Mouse (Mus musculus) lung, postnatal 0 days (tissue): ENCODE measurements around the gene Ap2b1. TPM values are rescaled to one million over a fixed set of nuclear protein-coding genes. Genes with fewer than 3 reads are reported as not detected.

Source experiments
- ATAC-seq: fragments of 200-750 bp; cut with Nextera tagmentation; 2 replicates; pipeline ENCODE4 v1.8.0; 2017; ENCODE audit warnings: moderate library complexity
- DNase-seq: peaks from one replicate; pipeline ENCODE4 v3.0.0-alpha.2; 2016; ENCODE audit warnings: low spot score
- H3K27ac ChIP-seq: fragments of 300-500 bp; sonication (generic); 2 replicates; pipeline ENCODE4 v1.5.1; 2014; ENCODE audit warnings: antibody characterized with exemption, mild to moderate bottlenecking, low read length, mixed read lengths
- H3K27me3 ChIP-seq: fragments of 300-500 bp; sonication (generic); replicated peaks from 2 replicates; pipeline ENCODE4 v1.6.1; 2014; ENCODE audit warnings: low read length, mixed read lengths; ENCODE audit not compliant: insufficient read depth
- H3K36me3 ChIP-seq: fragments of 300-500 bp; sonication (generic); 2 replicates; pipeline ENCODE4 v1.6.1; 2014; ENCODE audit warnings: low read length, mixed read lengths; ENCODE audit not compliant: insufficient read depth
- H3K4me1 ChIP-seq: fragments of 300-500 bp; sonication (generic); 2 replicates; pipeline ENCODE4 v1.6.1; 2014; ENCODE audit warnings: antibody characterized with exemption, low read depth, low read length, mixed read lengths; ENCODE audit not compliant: insufficient read depth
- H3K4me2 ChIP-seq: fragments of 300-500 bp; sonication (generic); replicated peaks from 2 replicates; pipeline ENCODE4 v1.6.1; 2014; ENCODE audit warnings: low read depth, mild to moderate bottlenecking, low read length, moderate library complexity, mixed read lengths
- H3K4me3 ChIP-seq: fragments of 300-500 bp; sonication (generic); 2 replicates; pipeline ENCODE4 v1.5.1; 2014; ENCODE audit warnings: low read depth, low read length
- H3K9ac ChIP-seq: fragments of 300-500 bp; sonication (generic); replicated peaks from 2 replicates; pipeline ENCODE4 v1.6.1; 2014; ENCODE audit warnings: low read depth, mild to moderate bottlenecking
- H3K9me3 ChIP-seq: fragments of 300-500 bp; sonication (generic); 2 replicates; pipeline ENCODE4 v1.6.1; 2016; ENCODE audit warnings: low read length, mixed read lengths
- CTCF ChIP-seq: IDR thresholded peaks from 2 replicates; pipeline ENCODE4 v1.5.1; 2016; ENCODE audit warnings: antibody characterized with exemption, mild to moderate bottlenecking
- EP300 ChIP-seq: IDR thresholded peaks from 2 replicates; pipeline ENCODE4 v1.6.1; 2016; ENCODE audit warnings: antibody characterized with exemption, mild to moderate bottlenecking, control low read depth
- WGBS: fragments of 180-500 bp; shearing (Covaris S2); extraction: QIAGEN DNeasy Blood & Tissue Kit; methylation state at CpG from one replicate; pipeline ENCODE4 v1.1.7; 2014; 5-methylcytosine and 5-hydroxymethylcytosine counted together
- polyA plus RNA-seq: library from polyadenylated mRNA; unstranded; fragments of >200 nt; fragmentation: Nextera tagmentation; extraction: Ambion mirVana; gene quantifications from 2 replicates; pipeline ENCODE4 v1.2.1, GENCODE M21; 2015

Ap2b1 gene
- polyA plus RNA-seq, 1 experiment from 2014 or later: 26.5 TPM

DNA sequence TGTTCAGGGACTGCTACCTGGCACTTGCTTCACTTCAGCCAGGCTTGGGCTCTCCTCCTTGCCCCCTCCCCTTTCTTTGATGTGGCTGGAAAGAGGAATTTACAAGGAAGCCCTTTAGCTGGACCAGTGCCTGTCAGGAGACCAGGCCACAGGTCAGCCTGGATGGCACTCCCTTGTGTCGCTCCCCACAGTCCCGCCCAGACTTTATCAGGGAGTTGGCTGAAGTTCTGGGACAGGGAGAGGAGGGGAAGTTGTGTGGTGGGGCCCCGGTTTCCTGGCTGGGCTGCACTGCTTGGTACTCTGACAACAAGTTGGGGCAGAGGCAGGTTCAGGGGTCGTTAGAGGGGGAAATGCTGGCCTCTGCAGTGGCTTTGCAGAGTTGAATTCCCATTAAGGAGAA, 155.7 kb downstream of the Ap2b1 start:
- H3K27me3 ChIP-seq: no peaks in the 10 kb centered on the region
- no peaks in the 10 kb centered on the region for H3K36me3 ChIP-seq
- H3K27ac ChIP-seq: 0 out of 2 replicates have a peak overlapping the region, but pooled peaks have one; percentile 40
- no peak for TF ChIP-seq CTCF
- peak; percentile 46 for TF ChIP-seq EP300
- WGBS: 3% methylated on average over 4 of the region's 4 CpGs
- H3K4me2 ChIP-seq: no peak overlapping the region
- peaks cover 14% of the 10 kb centered on the region for H3K4me1 ChIP-seq
- no peaks in the 10 kb centered on the region for H3K9me3 ChIP-seq
- ATAC-seq (peak; percentile 84), DNase-seq (peak; percentile 65)
- no peak overlapping the region for H3K4me3 ChIP-seq
- H3K9ac ChIP-seq: no peak overlapping the region

Other genes with a start within 250 kb of the Ap2b1 start
- gene Slfn2, start 233.9 kb upstream of the Ap2b1 start, polyA plus RNA-seq: 19.0 and 21.5 TPM in 2 replicates
- 2.3 and 2.4 TPM in 2 replicates for gene Slfn1, start 182.2 kb upstream of the Ap2b1 start, polyA plus RNA-seq
- 0.44 and 0.71 TPM in 2 replicates for gene Slfn4, start 123.8 kb upstream of the Ap2b1 start, polyA plus RNA-seq
- gene Slfn3, start 107.7 kb upstream of the Ap2b1 start, polyA plus RNA-seq: 1.4 and 1.5 TPM in 2 replicates
- 0.75 and 1.3 TPM in 2 replicates for gene Slfn14, start 12.3 kb upstream of the Ap2b1 start, polyA plus RNA-seq
- gene Pex12, start 3.6 kb downstream of the Ap2b1 start, polyA plus RNA-seq: 9.0 and 9.5 TPM in 2 replicates
- 0.80 and 1.2 TPM in 2 replicates for gene Rasl10b, start 110.1 kb downstream of the Ap2b1 start, polyA plus RNA-seq
- gene Gas2l2, start 130.4 kb downstream of the Ap2b1 start, polyA plus RNA-seq: 1.8 and 2.2 TPM in 2 replicates
- gene 1700020L24Rik, start 138.7 kb downstream of the Ap2b1 start, polyA plus RNA-seq: 0.23 and 0.54 TPM in 2 replicates
- 4.2 and 5.1 TPM in 2 replicates for gene Mmp28, start 164.0 kb downstream of the Ap2b1 start, polyA plus RNA-seq
- 3.2 and 4.4 TPM in 2 replicates for gene Taf15, start 174.1 kb downstream of the Ap2b1 start, polyA plus RNA-seq
- not detected in 2 replicates for gene Heatr9, start 223.2 kb downstream of the Ap2b1 start, polyA plus RNA-seq
- gene Ccl5, start 231.5 kb downstream of the Ap2b1 start, polyA plus RNA-seq: 3.3 and 5.9 TPM in 2 replicates